Mouse (Mus musculus) ovary, postnatal 36 days (tissue): ENCODE data around the gene Ep400.

ENCODE experiments used
- DNase-seq: peaks from one replicate; pipeline ENCODE4 v3.0.0; 2022; ENCODE audit warnings: low spot score, mixed read lengths

Ep400 gene

DNA sequence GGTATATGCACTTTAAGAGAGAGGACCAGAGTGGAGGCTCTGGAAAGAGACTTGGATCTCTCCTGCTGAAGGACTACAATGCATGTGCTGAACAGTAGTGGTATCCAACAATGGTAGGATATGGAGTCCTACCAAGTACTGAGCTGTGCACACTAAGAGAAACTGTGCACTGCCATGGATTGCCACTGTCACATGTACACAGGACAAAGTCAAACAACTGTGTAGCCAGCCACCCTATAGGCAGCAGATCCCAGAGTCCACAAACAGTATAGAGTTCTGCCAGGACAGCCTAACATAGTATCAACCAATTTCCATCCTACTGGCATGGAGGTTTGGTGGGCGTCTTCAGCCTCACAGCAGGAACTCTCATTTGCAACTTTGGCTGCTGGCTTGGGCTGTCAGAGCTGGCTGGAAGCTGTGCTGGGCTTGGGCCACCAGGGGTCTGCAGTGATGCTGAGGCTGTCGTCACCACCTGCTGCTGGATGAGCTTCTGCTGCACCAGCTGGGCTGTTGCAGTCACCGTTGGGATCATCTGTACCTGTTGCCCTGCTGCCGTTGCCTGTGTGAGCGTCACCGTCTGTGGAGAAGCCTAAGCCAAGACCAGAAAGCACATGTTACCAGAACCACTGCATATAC, 104.9 kb downstream of the Ep400 start:
- DNase-seq: no peak

DNA sequence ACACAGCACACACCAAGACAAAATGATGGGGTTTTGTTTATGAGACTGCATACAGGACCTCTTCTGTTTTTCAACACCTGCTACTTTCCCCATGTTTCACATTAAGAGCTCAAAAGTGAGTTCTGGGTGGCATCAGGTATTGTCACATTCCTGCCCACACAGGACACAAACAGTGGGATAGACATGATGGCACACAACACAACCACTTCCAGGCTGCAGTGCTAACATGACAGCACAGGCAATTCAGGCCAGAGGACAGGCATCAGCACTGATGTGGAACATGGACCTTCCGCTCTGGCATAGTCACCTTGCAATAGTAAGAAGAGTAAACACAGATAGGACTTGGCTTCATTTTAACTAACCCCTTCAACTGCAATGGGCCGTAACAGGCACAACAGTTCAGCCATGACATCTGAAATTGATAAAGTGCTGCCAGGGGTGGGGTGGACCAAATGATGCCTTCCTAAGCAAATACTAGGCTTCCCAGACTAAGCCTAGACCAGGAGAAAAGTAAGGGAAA, 105.7 kb downstream of the Ep400 start:
- DNase-seq: no peak

DNA sequence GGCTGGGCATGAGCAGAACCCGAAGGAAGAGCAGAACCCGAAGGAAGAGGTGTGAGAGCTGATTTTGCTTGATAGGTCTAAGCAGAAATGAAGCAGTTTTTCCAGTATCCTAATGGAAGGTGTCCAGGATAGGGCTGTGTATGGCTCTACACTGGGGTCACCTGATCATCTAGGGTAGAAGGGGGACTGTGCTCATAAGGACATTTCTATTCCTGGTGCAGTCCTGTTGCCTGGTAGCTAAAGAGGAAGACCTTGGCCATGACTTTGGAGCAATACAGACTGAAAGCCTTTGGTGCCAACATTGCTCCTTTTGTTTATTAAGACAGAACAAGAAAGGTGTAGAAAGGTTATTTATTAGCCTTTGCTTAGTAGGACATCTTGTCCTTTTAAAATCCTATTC, 106.5 kb downstream of the Ep400 start:
- DNase-seq: no peak

DNA sequence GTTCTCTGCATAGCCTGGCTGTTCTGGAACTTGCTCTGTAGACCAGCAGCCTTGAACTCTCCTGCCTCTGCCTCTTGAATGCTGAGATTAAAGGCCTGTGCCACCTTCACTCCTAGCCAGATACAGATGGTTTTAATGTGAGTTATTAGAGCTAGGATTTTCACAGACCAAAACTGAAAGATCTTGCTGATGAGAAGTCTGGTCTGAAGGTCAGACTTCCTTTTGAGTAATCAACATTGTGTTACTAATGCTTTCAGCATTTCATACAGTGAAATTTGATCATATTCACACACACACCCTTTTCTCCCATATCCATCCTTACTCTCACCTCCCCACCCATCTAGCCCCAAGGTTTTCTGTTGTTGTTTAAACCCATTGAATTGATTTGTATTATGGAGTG, 110.8 kb downstream of the Ep400 start:
- no peak for DNase-seq

DNA sequence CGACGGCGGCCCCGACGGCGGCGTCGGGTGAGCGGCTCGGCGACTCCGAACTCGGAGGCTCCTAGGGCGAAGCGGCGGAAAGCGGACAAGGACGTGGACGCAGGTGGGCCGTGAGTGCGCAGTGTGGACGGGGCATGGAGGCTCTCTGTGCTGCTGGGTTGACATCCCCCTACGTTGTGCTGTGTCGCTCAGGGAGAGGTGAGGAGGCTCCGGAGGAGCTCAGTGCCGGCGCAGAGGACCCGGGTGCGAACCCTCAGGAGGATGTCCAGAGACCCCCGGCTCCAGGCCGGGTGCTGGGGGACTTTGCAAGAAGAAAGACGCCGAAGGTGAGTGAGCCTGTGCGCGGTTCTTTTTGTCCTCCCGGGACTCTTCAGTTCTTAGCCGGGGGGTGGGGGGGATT, 116.8 kb downstream of the Ep400 start:
- DNase-seq: no peak

- DNase-seq: peak; percentile 95
These were observed 117.5 kb downstream of the Ep400 start, which contains the start of the genes Noc4l and Ddx51 for GRCm38 (mm10) chr5:110652719-110653648. Gene Noc4l (minus strand): TSS chr5:110653417. Gene Ddx51 (plus strand): TSS chr5:110653451.

- no peak for DNase-seq
These were observed 124.1 kb downstream of the Ep400 start for GRCm38 (mm10) chr5:110646377-110646776.

DNA sequence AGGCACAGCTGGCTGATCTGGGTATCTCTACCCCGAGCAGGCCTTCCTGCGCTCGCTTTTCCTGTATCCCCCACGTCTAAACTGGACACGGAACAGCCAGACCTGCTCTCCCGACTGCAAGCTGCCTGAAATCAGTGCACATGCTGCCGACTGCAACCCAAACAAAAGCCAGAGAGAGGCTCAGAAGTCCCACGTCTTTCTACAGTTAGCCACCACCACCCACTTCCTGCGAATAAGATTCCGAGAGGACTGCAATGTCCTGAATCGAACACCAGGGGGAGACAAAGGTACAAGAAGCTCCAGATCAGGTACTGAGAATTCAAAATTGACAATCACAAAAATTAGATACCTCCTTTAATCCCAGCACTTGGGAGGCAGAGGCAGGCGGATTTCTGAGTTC, 131.1 kb downstream of the Ep400 start:
- DNase-seq: peak; percentile 45

DNA sequence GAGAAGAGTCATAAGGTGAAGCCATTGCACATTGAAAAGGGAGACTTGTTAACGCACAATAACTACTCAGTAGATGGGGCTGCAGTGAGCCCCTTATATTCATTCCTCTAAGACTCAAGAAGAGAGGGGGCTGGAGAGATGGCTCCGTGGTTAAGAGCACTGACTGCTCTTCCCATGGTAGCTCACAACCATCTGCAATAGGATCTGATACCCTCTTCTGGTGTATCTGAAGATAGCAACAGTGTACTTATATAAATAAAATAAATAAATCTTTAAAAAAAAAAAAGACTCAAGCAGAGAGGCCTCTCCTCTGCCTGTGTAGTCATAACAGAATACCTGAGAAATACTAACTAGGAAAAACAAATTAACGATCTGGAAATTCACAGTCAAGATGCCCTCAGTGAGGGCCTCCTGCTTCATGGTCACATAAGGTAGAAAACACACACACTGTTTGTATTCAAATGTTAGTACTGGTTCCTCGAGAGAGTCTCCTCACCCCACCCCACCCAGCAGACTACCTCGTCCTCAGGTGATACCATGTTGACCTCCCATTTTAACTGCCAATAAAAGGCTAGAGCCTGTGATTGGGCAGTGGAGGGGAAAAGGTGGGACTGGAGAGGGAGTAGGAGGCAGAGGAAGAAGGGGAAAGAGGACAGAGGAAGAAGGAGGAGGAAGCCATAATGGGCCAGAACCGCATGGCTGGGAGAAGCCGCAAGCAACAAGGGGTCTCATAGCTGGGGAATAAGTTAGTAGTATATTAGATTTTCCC, 132.0 kb downstream of the Ep400 start:
- DNase-seq: no peak

DNA sequence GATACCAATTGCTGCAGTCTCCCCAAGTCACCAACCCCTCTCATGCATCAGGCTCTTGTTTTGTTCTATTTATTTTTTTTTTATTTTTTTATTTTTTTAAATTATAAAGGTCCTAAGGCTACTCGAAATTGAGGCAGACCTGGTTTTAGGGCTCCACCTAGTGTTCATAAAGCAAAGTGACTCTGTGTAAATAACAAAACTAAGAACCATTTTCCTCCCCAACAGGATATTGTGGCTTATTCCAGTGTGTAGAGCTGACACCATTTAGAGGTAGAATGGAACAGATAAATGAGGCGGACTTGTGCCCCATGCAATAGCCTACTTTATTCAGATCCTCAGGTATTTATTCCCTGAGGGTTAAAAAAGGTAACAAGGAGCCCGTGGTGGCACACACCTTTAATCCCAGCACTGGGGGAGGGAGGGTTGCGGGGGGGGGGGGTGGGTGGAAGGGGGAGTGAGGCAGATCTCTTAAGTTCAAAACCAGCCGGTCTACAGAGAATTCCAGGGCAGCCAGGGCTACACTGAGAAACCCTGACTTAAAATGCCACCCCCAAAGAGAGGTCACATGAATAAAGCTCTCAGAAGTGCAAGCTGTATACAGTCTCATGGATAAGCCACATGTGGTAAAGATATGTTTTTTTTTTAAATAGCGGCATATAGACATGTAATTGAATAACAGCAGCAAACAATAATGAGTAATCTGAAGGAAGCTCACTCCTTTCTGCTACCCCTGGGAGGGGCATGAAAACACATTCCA, 134.4 kb downstream of the Ep400 start:
- DNase-seq: no peak

DNA sequence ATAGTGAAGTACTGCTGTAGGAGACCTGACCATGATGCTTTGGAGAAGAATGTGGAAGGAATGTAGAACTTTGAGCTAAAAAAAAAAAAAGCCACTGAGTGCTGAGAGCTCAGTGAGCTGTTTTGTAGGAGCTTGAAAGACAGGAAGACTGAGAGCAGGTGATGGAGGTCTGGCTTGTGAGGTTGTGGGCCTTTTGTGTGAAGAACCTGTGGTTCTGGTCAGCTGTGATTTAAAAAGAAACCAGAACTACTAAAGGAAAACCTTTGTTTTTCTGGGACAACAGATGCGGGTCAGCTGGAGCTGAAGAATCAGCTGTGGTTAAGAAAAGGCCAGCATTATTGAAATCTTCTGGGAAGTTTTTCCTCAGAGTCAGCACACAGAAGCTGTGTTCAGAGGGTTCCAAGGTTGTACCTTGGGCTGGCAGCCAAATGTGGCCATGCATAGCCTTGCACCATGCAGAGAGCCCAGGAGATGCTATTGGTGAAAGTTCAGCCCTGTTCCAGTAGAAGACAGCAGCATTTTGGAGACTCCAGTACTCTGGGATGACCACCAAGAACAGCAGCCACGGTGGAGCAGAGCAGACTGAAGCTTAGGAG, 140.9 kb downstream of the Ep400 start:
- DNase-seq: peak; percentile 72

DNA sequence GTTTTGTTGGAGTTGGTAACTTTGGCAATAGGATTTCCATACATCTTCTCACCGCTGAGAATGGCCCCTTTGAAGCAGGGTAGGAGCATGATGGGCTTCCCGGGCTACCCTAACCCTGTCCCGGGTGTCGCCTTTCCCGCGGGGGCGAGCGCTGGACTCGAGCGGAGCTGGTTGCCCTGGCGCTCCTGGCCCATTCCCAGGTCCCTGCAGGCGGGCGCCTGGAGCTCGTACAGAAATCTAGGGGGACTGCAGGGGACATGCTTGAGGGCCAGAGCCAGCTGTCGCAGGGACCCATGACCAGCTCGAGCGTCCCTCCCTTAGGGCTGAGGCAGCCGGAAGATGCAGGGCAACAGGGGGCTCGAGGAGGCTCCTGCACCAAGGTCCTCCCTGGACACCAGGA, 142.4 kb downstream of the Ep400 start:
- no peak for DNase-seq

GRCm38 (mm10) chr5:110627351-110627750, 143.2 kb downstream of the Ep400 start:
- no peak for DNase-seq

GRCm38 (mm10) chr5:110624319-110624718, 146.2 kb downstream of the Ep400 start:
- DNase-seq: no peak

DNA sequence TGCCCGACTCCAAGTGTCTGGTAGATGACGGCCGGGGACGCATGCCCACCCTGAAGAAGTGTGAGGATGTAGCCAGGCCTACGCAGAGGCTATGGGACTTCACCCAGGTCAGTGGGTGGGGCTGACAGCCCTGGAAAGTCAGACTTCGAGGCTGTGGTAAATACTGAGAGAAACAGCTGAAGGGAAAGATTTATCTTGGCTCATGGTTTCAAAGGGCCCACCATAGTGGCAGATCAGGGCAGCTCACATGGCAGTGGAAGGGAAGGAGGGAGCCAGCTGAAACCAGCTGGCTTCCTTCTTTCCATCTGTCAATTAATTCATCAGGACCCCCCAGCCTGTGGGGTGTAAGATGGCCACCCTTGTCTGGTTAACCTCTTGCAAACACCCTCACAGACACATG, 151.3 kb downstream of the Ep400 start:
- DNase-seq: no peak
